Mouse (Mus musculus) neural tube, embryonic 13.5 days (tissue): Measurements from ENCODE around the gene Rab3c. TPM values are rescaled to one million over a fixed set of nuclear protein-coding genes. Genes with fewer than 3 reads are reported as not detected.

Experiments used
- ATAC-seq: fragments of 200-750 bp; cut with Nextera tagmentation; 2 replicates; pipeline ENCODE4 v1.8.0; 2017; ENCODE audit warnings: low read depth, mild to moderate bottlenecking, moderate TSS enrichment, moderate library complexity
- H3K27ac ChIP-seq: fragments of 300-500 bp; sonication (generic); replicated peaks from 2 replicates; pipeline ENCODE4 v1.5.1; 2015; ENCODE audit warnings: moderate library complexity, mild to moderate bottlenecking, inconsistent platforms
- H3K27me3 ChIP-seq: fragments of 300-500 bp; sonication (generic); 2 replicates; pipeline ENCODE4 v1.6.1; 2015; ENCODE audit warnings: mild to moderate bottlenecking, inconsistent platforms
- H3K36me3 ChIP-seq: fragments of 300-500 bp; sonication (generic); 2 replicates; pipeline ENCODE4 v1.6.1; 2015; ENCODE audit warnings: mild to moderate bottlenecking, inconsistent platforms
- H3K4me1 ChIP-seq: fragments of 300-500 bp; sonication (generic); replicated peaks from 2 replicates; pipeline ENCODE4 v1.6.1; 2015; ENCODE audit warnings: inconsistent platforms
- H3K4me2 ChIP-seq: fragments of 300-500 bp; sonication (generic); 2 replicates; pipeline ENCODE4 v1.6.1; 2015; ENCODE audit warnings: inconsistent platforms, mild to moderate bottlenecking, moderate library complexity
- H3K4me3 ChIP-seq: fragments of 300-500 bp; sonication (generic); 2 replicates; pipeline ENCODE4 v1.5.1; 2015; ENCODE audit warnings: mild to moderate bottlenecking, inconsistent platforms
- H3K9ac ChIP-seq: fragments of 300-500 bp; sonication (generic); 2 replicates; pipeline ENCODE4 v1.6.1; 2015; ENCODE audit warnings: moderate library complexity, mild to moderate bottlenecking, inconsistent platforms
- H3K9me3 ChIP-seq: fragments of 300-500 bp; sonication (generic); 2 replicates; pipeline ENCODE4 v1.6.1; 2016; ENCODE audit warnings: inconsistent platforms
- WGBS: fragments of 180-500 bp; shearing (Covaris S2); methylation state at CpG from one replicate; pipeline ENCODE4 v1.1.7; 2015; 5-methylcytosine and 5-hydroxymethylcytosine counted together
- polyA plus RNA-seq: library from polyadenylated mRNA; unstranded; fragments of >200 nt; fragmentation: Nextera tagmentation; extraction: Ambion mirVana; gene quantifications from 2 replicates; pipeline ENCODE4 v1.2.1, GENCODE M21; 2015

Rab3c gene
- polyA plus RNA-seq, 1 experiment from 2014 or later = 174 TPM

- H3K9ac ChIP-seq = no peak overlapping the region
- H3K27me3 ChIP-seq = no peaks in the 10 kb centered on the region
- no peak overlapping the region for H3K27ac ChIP-seq
- peaks cover 26% of the 10 kb centered on the region for H3K36me3 ChIP-seq
- H3K4me3 ChIP-seq = no peak overlapping the region
- H3K4me2 ChIP-seq = no peak overlapping the region
- H3K9me3 ChIP-seq = no peaks in the 10 kb centered on the region
- ATAC-seq = no peak
- H3K4me1 ChIP-seq = no peaks in the 10 kb centered on the region
These were observed 199.6 kb downstream of the Rab3c start for GRCm38 (mm10) chr13:110081174-110081573.

GRCm38 (mm10) chr13:110075587-110075986, 205.2 kb downstream of the Rab3c start:
- WGBS = 78% methylated on average over 9 of the region's 9 CpGs
- peaks cover 24% of the 10 kb centered on the region for H3K4me1 ChIP-seq
- H3K9me3 ChIP-seq = no peaks in the 10 kb centered on the region
- H3K4me3 ChIP-seq = no peak overlapping the region
- H3K4me2 ChIP-seq = no peak overlapping the region
- ATAC-seq = no peak
- 0 out of 2 replicates have a peak, but pooled peaks cover 4% of the 10 kb centered on the region for H3K36me3 ChIP-seq
- H3K27me3 ChIP-seq = no peaks in the 10 kb centered on the region
- no peak overlapping the region for H3K27ac ChIP-seq
- no peak overlapping the region for H3K9ac ChIP-seq

- no peaks in the 10 kb centered on the region for H3K27me3 ChIP-seq
- H3K4me2 ChIP-seq = no peak overlapping the region
- peak overlapping the region; percentile 65 for H3K27ac ChIP-seq
- no peak overlapping the region for H3K4me3 ChIP-seq
- no peak overlapping the region for H3K9ac ChIP-seq
- peaks cover 25% of the 10 kb centered on the region for H3K4me1 ChIP-seq
- ATAC-seq = no peak
- H3K9me3 ChIP-seq = no peaks in the 10 kb centered on the region
- peaks cover 10% of the 10 kb centered on the region for H3K36me3 ChIP-seq
- 45% methylated on average over 2 of the region's 2 CpGs for WGBS
These were observed 206.6 kb downstream of the Rab3c start for GRCm38 (mm10) chr13:110074180-110074579.

- Histone ChIP-seq H3K4me1 (peaks cover 34% of the 10 kb centered on the region), H3K27ac (no peak overlapping the region), H3K9ac (no peak overlapping the region), H3K9me3 (no peaks in the 10 kb centered on the region), H3K4me2 (no peak overlapping the region), H3K36me3 (peaks cover 5% of the 10 kb centered on the region), H3K4me3 (no peak overlapping the region), H3K27me3 (no peaks in the 10 kb centered on the region)
- 83% methylated on average over 3 of the region's 3 CpGs for WGBS
- ATAC-seq = no peak
These were observed 213.6 kb downstream of the Rab3c start for GRCm38 (mm10) chr13:110067149-110067548.

GRCm38 (mm10) chr13:110066674-110067073, 214.1 kb downstream of the Rab3c start:
- H3K27ac ChIP-seq = no peak overlapping the region
- no peaks in the 10 kb centered on the region for H3K27me3 ChIP-seq
- H3K4me1 ChIP-seq = peaks cover 36% of the 10 kb centered on the region
- ATAC-seq = no peak
- no peaks in the 10 kb centered on the region for H3K9me3 ChIP-seq
- no peak overlapping the region for H3K9ac ChIP-seq
- H3K36me3 ChIP-seq = peaks cover 5% of the 10 kb centered on the region
- no peak overlapping the region for H3K4me2 ChIP-seq
- WGBS = 90% methylated on average over 2 of the region's 2 CpGs
- no peak overlapping the region for H3K4me3 ChIP-seq

- H3K4me2 ChIP-seq = peak overlapping the region; percentile 41
- H3K4me1 ChIP-seq = peaks cover 33% of the 10 kb centered on the region
- H3K9ac ChIP-seq = peak overlapping the region; percentile 52
- WGBS = 5% methylated on average over 9 of the region's 9 CpGs
- no peaks in the 10 kb centered on the region for H3K27me3 ChIP-seq
- peak; percentile 97 for ATAC-seq
- peak overlapping the region; percentile 91 for H3K27ac ChIP-seq
- H3K36me3 ChIP-seq = peaks cover 18% of the 10 kb centered on the region; the same call in 1 of the 2 replicates
- no peaks in the 10 kb centered on the region for H3K9me3 ChIP-seq
- 0 out of 2 replicates have a peak overlapping the region, but pooled peaks have one; percentile 2 for H3K4me3 ChIP-seq
These were observed 217.9 kb downstream of the Rab3c start for GRCm38 (mm10) chr13:110062835-110063411.

- WGBS = 54% methylated on average over 8 of the region's 8 CpGs
These were observed 218.5 kb downstream of the Rab3c start for GRCm38 (mm10) chr13:110062288-110062687.

GRCm38 (mm10) chr13:110054538-110054937, 226.3 kb downstream of the Rab3c start:
- no peak overlapping the region for H3K9ac ChIP-seq
- H3K36me3 ChIP-seq = peaks cover 14% of the 10 kb centered on the region; the same call in 1 of the 2 replicates
- H3K27ac ChIP-seq = no peak overlapping the region; the same call in 1 of the 2 replicates
- WGBS = 63% methylated on average over 8 of the region's 8 CpGs
- no peaks in the 10 kb centered on the region for H3K9me3 ChIP-seq
- no peak overlapping the region for H3K4me2 ChIP-seq
- H3K4me1 ChIP-seq = peaks cover 8% of the 10 kb centered on the region; the same call in 1 of the 2 replicates
- no peak overlapping the region for H3K4me3 ChIP-seq
- no peak for ATAC-seq
- no peaks in the 10 kb centered on the region for H3K27me3 ChIP-seq

More at GRCm38 (mm10) chr13:110062288-110062687, 218.5 kb downstream of the Rab3c start:
- H3K9ac ChIP-seq = peak overlapping the region; percentile 54
- no peak for ATAC-seq
- H3K9me3 ChIP-seq = no peaks in the 10 kb centered on the region
- no peak overlapping the region for H3K4me3 ChIP-seq
- no peak overlapping the region for H3K4me2 ChIP-seq
- H3K27ac ChIP-seq = peak overlapping the region; percentile 91
- H3K36me3 ChIP-seq = peaks cover 18% of the 10 kb centered on the region; the same call in 1 of the 2 replicates
- H3K4me1 ChIP-seq = peaks cover 33% of the 10 kb centered on the region
- no peaks in the 10 kb centered on the region for H3K27me3 ChIP-seq

- ATAC-seq = no peak
- H3K36me3 ChIP-seq = peaks cover 4% of the 10 kb centered on the region; the same call in 1 of the 2 replicates
- 75% methylated on average over 5 of the region's 5 CpGs for WGBS
These were observed 231.9 kb downstream of the Rab3c start for GRCm38 (mm10) chr13:110048767-110049434.

GRCm38 (mm10) chr13:110044418-110044817, 236.4 kb downstream of the Rab3c start:
- Histone ChIP-seq H3K9me3 (no peaks in the 10 kb centered on the region), H3K4me3 (no peak overlapping the region), H3K9ac (no peak overlapping the region), H3K27ac (no peak overlapping the region), H3K36me3 (no peaks in the 10 kb centered on the region), H3K27me3 (no peaks in the 10 kb centered on the region), H3K4me1 (no peaks in the 10 kb centered on the region), H3K4me2 (no peak overlapping the region)
- ATAC-seq = no peak
- 78% methylated on average over 4 of the region's 4 CpGs for WGBS

More at GRCm38 (mm10) chr13:110048767-110049434, 231.9 kb downstream of the Rab3c start:
- H3K27me3 ChIP-seq = no peaks in the 10 kb centered on the region
- no peak overlapping the region for H3K4me3 ChIP-seq
- no peak overlapping the region for H3K27ac ChIP-seq
- no peaks in the 10 kb centered on the region for H3K4me1 ChIP-seq
- no peak overlapping the region for H3K9ac ChIP-seq
- H3K9me3 ChIP-seq = no peaks in the 10 kb centered on the region
- H3K4me2 ChIP-seq = no peak overlapping the region

- Histone ChIP-seq H3K4me2 (no peak overlapping the region), H3K27me3 (no peaks in the 10 kb centered on the region), H3K36me3 (no peaks in the 10 kb centered on the region), H3K4me3 (no peak overlapping the region), H3K9ac (no peak overlapping the region), H3K27ac (no peak overlapping the region), H3K4me1 (no peaks in the 10 kb centered on the region), H3K9me3 (no peaks in the 10 kb centered on the region)
- peak; percentile 59; the same call in 1 of the 2 replicates for ATAC-seq
- 75% methylated on average over 3 of the region's 3 CpGs for WGBS
These were observed 240.9 kb downstream of the Rab3c start for GRCm38 (mm10) chr13:110039779-110040498.

GRCm38 (mm10) chr13:110039170-110039569, 241.6 kb downstream of the Rab3c start:
- H3K36me3 ChIP-seq = no peaks in the 10 kb centered on the region
- H3K27me3 ChIP-seq = no peaks in the 10 kb centered on the region
- no peaks in the 10 kb centered on the region for H3K9me3 ChIP-seq
- no peak overlapping the region for H3K27ac ChIP-seq
- H3K4me2 ChIP-seq = no peak overlapping the region
- H3K4me3 ChIP-seq = no peak overlapping the region
- no peaks in the 10 kb centered on the region for H3K4me1 ChIP-seq
- WGBS = 85% methylated on average over 9 of the region's 9 CpGs
- no peak for ATAC-seq
- H3K9ac ChIP-seq = no peak overlapping the region
